Mouse (Mus musculus): ENCODE data around the gene Scyl3.

Scyl3 gene

DNA sequence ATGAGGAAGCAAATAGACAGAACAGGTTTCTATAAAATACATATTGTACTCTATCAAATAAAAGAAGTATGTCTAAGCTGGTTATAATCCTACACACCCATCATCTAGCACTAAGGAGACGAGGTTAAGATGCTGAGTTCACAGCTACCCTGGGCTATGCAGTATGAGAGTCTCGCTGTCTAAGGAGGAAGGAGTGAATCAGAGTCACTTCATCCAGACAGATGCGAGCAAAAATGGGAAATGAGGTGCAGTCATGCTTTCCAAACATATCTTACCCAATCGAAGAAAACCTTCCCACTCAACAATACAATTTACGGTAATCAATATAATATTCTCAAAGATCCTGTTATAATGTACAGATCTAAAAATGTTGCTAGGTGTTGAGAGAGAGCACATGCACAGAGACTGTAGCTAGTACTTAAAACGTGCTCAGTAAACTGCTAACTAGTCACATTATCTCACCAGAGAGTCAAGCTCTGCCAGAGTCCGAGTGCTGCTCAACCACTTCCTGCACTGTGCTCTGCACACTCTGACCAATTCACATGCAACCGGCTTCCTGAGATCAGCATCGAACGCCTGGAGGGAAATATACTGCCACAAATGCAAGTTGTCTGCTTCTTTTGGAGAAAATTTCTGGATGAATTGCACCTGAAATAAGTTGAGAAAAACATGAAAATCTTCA, 35.2 kb downstream of the Scyl3 start:
- no peak for DNase-seq

DNA sequence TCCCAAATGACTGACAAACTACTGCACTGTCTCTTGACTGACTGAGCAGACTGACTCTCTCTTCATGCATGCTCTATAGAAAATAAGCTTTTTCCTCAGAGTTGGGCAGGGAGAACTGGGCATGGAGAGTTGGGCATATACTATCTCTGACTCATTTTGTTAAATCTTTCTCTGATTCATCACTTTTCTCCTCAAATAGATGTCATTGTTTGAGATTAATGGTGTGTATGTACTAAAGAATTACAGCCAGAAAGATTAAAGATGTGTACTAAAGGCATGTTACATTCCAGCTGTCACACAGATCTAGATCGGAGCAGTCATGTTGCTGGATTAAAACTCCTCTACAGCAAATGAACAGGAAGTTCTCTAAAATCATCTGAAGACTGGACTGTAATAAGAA, 45.6 kb downstream of the Scyl3 start:
- no peak for DNase-seq

DNA sequence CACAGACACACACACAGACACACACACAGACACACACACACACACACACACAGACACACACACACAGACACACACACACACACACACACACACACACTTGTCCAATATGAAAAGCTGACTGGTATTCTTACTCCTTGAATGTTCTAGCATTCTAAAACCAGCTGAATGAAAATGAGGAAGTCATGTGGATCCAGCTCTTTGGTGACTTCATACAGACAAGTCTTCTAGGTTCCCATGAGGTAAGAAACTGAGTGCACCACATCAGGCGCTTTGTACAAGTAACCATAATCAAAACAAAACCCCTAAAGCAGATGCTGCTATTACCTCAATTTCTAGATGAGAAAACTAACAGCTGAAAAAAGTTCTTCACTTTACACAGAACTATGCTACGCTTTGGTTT, 46.2 kb downstream of the Scyl3 start:
- no peak for DNase-seq

DNA sequence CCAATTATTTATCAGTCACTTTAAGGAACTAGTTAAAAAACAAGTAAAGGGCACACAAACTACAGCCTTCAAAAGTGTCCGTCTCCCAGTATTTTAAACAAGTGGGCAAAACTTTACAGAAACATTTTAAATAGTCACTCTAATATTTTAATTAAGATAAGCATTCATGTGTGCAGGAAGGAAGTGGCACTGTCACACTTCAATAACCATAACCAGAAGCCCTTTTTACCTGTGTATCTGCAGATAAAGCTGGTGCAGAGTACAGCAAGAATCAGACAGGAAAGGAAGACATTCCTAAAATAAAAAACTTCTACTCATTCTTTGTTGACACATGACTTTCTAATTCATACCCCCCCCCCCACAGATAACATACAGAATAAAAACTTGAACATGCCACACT, 47.6 kb downstream of the Scyl3 start:
- DNase-seq = no peak

DNA sequence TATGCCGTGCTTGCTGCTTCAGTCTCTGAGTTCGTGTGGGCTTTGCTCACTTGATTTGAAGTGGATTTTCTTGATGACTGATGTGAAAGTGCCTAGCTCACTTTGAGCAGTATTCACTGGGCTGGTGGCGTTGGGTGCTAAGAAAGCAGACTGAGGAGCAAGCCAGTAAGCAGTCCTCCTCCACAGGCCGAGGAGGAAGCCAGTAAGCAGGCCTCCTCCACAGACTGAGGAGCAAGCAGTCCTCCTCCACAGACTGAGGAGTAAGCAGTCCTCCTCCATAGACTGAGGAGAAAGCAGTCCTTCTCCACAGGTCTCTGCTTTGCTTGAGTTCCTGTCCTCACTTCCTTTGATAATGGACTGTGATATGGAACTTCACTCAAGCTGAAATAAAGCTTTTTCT, 63.5 kb downstream of the Scyl3 start:
- no peak for DNase-seq

DNA sequence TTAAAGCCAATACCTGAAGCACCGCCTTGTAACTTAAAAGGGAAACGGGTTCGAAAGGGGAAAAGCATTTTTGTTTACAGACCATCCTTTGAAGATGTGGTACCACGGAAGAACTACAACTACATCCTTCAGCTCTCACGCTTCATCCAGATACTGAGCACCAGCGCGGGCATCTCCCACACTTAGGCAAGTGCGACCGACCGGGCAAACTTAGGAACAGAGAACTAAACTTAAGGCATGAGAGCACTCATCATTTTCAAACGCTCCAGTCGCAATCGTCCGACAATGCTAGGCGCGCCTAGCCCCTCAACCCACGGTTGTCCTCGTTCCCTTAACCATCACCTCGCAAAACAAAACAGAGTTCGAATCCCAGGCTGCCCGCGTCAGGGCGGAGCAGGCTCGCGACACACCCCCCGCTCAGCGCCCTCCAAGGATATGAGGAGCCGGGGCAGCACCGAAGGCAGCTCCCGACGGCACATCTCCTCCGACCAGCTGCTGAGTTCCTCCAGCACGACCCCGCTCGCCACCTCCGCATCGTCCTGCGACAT, 65.3 kb downstream of the Scyl3 start:
- DNase-seq = no peak

DNA sequence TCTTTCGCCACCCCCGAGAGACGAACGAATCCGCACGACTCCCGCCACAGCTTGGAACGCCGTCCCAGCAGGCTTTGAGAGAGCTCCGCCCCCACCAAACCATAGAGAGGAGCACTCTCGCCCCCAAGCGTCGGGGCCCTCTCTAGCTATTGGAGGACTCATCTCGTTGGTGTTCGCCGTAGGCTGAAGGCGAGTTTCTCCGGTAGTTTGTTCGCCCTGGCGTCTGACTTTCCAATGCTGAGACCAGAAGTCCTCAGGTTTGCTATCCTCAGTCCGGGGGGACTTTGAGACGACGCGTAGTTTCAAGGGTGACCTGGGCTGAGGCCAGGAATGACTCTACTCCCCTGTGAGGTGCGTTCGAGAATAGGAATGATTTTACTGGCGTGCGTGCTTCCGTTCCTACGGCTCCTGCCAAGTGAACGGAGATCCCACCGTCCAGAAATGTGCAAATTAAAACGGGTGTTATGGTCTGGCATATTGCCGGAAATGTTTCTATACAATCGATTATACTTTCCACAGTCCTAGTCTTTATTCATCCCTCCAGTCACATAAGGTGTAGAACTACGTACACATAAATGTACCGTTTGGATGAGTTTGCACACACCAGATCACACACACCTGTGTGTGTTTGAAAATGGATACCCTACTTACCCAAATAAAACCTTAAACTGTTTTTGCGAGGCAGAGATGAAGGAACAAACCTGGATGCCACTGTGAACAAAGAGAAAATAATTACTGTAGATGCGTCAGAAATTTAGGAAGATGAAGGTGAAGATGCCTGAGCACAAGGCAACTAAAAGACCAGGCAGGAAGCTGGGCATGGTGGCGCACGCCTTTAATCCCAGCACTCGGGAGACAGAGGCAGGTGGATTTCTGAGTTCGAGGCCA, 66.1 kb downstream of the Scyl3 start, which contains the start of the genes BC055324 and Mettl18:
Gene BC055324 (minus strand): TSS at position 76 of the 888 bp plus-strand sequence.
Gene Mettl18 (plus strand): TSS at position 169 of the 888 bp plus-strand sequence.
- DNase-seq = peak; percentile 85

DNA sequence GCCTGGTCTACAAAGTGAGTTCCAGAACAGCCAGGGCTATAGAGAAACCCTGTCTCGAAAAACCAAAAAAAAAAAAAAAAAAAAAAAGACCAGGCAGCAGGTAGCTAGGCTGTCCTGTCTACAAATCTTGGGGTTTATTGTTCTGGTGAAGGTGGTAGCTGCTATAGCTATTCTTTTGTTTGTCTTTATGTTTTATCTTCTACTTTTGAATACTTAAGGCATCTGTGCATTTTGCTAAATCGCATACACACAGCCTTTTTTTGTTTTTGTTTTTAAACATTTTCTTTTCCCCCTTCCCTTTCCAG, 66.7 kb downstream of the Scyl3 start:
- no peak for DNase-seq

DNA sequence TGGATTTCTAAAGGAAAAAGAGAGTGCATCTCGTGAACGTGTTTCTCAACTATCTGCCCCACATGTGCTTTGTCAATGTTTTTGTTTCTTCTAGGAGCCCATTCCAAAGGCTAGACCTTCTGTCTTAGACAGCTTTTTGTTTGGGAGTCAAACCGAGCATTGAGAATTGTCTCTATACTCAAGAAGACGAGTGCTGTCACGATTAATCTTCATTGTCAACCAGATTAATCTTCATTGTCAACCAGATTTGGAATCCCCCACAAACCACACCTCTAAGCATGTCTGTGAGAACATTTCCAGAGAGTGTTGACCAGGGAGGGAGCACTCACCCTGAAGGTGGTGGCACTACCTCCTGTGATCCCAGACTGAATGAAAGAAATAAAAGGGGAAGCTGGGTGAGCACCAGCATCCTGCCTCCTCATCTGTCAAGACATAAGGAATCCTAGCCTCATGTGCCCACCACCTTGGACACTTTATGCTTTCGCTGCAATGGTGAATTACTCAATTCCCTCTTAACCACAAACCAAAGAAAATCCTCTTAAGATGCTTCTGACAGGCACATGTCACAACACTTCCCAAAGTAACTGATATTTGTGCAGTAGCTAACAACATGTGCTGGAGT, 73.0 kb downstream of the Scyl3 start:
- DNase-seq = no peak

DNA sequence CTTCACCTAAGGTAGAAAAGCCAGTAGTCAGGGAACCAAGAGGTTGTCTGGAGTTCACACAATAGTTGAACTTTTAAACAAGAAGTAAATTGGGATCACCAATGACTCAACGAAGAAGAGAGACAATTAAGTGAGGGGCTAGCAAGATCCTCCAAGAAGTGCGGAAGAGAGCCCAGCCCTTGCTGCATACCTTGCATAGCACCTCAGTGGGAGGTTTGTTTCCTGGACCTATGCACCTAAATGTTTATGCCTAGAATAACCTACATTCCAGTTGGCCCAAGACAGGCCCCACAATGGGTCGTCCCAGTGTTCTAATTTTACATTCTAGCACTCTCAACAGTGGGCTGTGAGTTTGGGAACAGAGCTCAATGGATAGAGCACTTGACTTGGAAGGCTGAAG, 75.4 kb downstream of the Scyl3 start:
- no peak for DNase-seq
